Mouse (Mus musculus) kidney, postnatal 0 days (tissue): ENCODE measurements around the gene Plaur. TPM values are rescaled to one million over a fixed set of nuclear protein-coding genes. Genes with fewer than 3 reads are reported as not detected.
A peak's percentile ranks its signal among the peaks of the same experiment; 100 is the strongest.

Experiments
- ATAC-seq: fragments of 200-750 bp; cut with Nextera tagmentation; replicated peaks from 2 replicates; pipeline ENCODE4 v1.8.0; 2017; ENCODE audit warnings: low read depth, moderate number of reproducible peaks, moderate TSS enrichment, moderate library complexity; ENCODE audit not compliant: low FRiP score
- DNase-seq: peaks from one replicate; pipeline ENCODE4 v3.0.0-alpha.2; 2016; ENCODE audit warnings: low spot score
- H3K27ac ChIP-seq: fragments of 300-500 bp; sonication (generic); 2 replicates; pipeline ENCODE4 v1.5.1; 2014; ENCODE audit warnings: mild to moderate bottlenecking
- H3K27me3 ChIP-seq: fragments of 300-500 bp; sonication (generic); 2 replicates; pipeline ENCODE4 v1.6.1; 2014; ENCODE audit warnings: low read length, mixed read lengths; ENCODE audit not compliant: insufficient read depth
- H3K36me3 ChIP-seq: fragments of 300-500 bp; sonication (generic); 2 replicates; pipeline ENCODE4 v1.6.1; 2014; ENCODE audit warnings: low read length, mixed read lengths; ENCODE audit not compliant: insufficient read depth
- H3K4me1 ChIP-seq: fragments of 300-500 bp; sonication (generic); replicated peaks from 2 replicates; pipeline ENCODE4 v1.6.1; 2014; ENCODE audit warnings: antibody characterized with exemption, low read length, mixed read lengths; ENCODE audit not compliant: insufficient read depth
- H3K4me2 ChIP-seq: fragments of 300-500 bp; sonication (generic); 2 replicates; pipeline ENCODE4 v1.6.1; 2014; ENCODE audit warnings: mild to moderate bottlenecking, low read length, moderate library complexity, mixed read lengths
- H3K4me3 ChIP-seq: fragments of 300-500 bp; sonication (generic); replicated peaks from 2 replicates; pipeline ENCODE4 v1.5.1; 2014; ENCODE audit warnings: low read depth, low read length
- H3K9ac ChIP-seq: fragments of 300-500 bp; sonication (generic); 2 replicates; pipeline ENCODE4 v1.6.1; 2014; ENCODE audit warnings: low read depth, low read length
- H3K9me3 ChIP-seq: fragments of 300-500 bp; sonication (generic); replicated peaks from 2 replicates; pipeline ENCODE4 v1.6.1; 2016; ENCODE audit warnings: low read length, inconsistent platforms, mixed read lengths
- CTCF ChIP-seq: IDR thresholded peaks from 2 replicates; pipeline ENCODE4 v1.5.1; 2016; ENCODE audit warnings: antibody characterized with exemption, low read depth, mild to moderate bottlenecking, moderate library complexity
- WGBS: fragments of 180-500 bp; shearing (Covaris S2); extraction: QIAGEN DNeasy Blood & Tissue Kit; methylation state at CpG from one replicate; pipeline ENCODE4 v1.1.7; 2014; 5-methylcytosine and 5-hydroxymethylcytosine counted together
- polyA plus RNA-seq: library from polyadenylated mRNA; unstranded; fragments of >200 nt; fragmentation: Nextera tagmentation; extraction: Ambion mirVana; gene quantifications from 2 replicates; pipeline ENCODE4 v1.2.1, GENCODE M21; 2015

Gene Plaur
- polyA plus RNA-seq, 1 experiment from 2014 or later: 11.5 TPM

GRCm38 (mm10) chr7:24487403-24487802 lies 25.1 kb downstream of the Plaur start:
- WGBS: 43% methylated on average over 3 of the region's 3 CpGs
- Histone ChIP-seq H3K27me3 (no peaks in the 10 kb centered on the region), H3K4me2 (no peak overlapping the region), H3K4me3 (no peak overlapping the region), H3K27ac (no peak overlapping the region), H3K9me3 (no peaks in the 10 kb centered on the region), H3K36me3 (no peaks in the 10 kb centered on the region), H3K4me1 (no peaks in the 10 kb centered on the region), H3K9ac (no peak overlapping the region)
- DNase-seq (no peak), ATAC-seq (no peak; the same call in 1 of the 2 replicates)
- TF ChIP-seq CTCF: no peak

DNA sequence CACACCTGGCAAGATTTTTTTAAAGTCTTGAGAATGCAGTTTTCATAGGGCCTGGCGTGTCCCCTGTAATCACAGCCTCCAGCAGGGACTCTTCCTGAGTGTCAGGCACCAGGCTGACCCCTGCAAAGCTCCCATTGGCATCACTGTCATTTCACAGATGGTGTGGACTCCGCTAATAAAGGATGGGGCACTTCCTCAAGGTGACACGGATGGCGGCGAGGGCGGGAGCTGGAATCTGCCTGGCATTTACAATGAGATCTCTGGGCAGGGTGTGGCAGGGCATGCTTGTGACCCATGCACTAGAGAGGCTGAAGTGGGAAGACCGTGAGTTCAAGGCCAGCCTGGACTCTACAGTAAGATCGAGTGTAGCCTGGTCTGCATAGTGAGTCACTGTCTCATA lies 26.0 kb downstream of the Plaur start:
- TF ChIP-seq CTCF: no peak
- H3K9me3 ChIP-seq: no peaks in the 10 kb centered on the region
- no peak for ATAC-seq
- no peaks in the 10 kb centered on the region for H3K4me1 ChIP-seq
- no peak overlapping the region for H3K9ac ChIP-seq
- H3K4me3 ChIP-seq: no peak overlapping the region
- no peaks in the 10 kb centered on the region for H3K27me3 ChIP-seq
- H3K4me2 ChIP-seq: no peak overlapping the region
- H3K36me3 ChIP-seq: no peaks in the 10 kb centered on the region
- H3K27ac ChIP-seq: no peak overlapping the region
- WGBS: 85% methylated on average over 8 of the region's 8 CpGs
- DNase-seq: no peak

- no peak overlapping the region for H3K27ac ChIP-seq
- peak overlapping the region; percentile 26; the same call in 1 of the 2 replicates for H3K4me3 ChIP-seq
- no peaks in the 10 kb centered on the region for H3K9me3 ChIP-seq
- peaks cover 8% of the 10 kb centered on the region; the same call in 1 of the 2 replicates for H3K4me1 ChIP-seq
- peak overlapping the region; percentile 59 for H3K4me2 ChIP-seq
- no peaks in the 10 kb centered on the region for H3K36me3 ChIP-seq
- WGBS: 9% methylated on average over 43 of the region's 43 CpGs
- H3K27me3 ChIP-seq: 0 out of 2 replicates have a peak, but pooled peaks cover 11% of the 10 kb centered on the region
- DNase-seq (peak; percentile 70), ATAC-seq (peak; percentile 70)
- 0 out of 2 replicates have a peak overlapping the region, but pooled peaks have one; percentile 2 for H3K9ac ChIP-seq
- TF ChIP-seq CTCF: peak; percentile 10; the same call in 1 of the 2 replicates
Measured at GRCm38 (mm10) chr7:24499856-24500577, 37.7 kb downstream of the Plaur start.

DNA sequence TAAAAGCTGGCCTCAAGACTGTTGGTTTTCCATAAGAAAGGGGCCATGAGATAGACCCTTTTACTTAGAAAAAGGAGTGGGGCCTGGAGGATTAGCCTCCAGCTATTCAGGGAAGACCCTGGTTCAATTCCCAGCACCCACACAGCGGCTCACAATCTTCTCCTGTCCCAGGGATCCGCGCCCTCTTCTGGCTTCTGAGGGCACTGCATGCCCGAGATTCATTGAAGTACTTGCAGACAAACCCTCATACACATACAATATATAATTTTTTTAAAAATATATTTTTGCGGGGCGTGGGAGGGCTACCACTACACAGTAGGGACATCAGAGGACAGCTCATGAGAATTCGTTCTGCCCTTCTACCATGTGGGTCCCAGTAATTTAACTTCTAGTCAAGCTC lies 38.6 kb downstream of the Plaur start:
- 49% methylated on average over 7 of the region's 7 CpGs for WGBS
- TF ChIP-seq CTCF: peak; percentile 49
- no peak overlapping the region for H3K27ac ChIP-seq
- no peaks in the 10 kb centered on the region for H3K9me3 ChIP-seq
- H3K4me2 ChIP-seq: no peak overlapping the region
- H3K27me3 ChIP-seq: 0 out of 2 replicates have a peak, but pooled peaks cover 11% of the 10 kb centered on the region
- H3K9ac ChIP-seq: no peak overlapping the region
- peaks cover 8% of the 10 kb centered on the region; the same call in 1 of the 2 replicates for H3K4me1 ChIP-seq
- H3K4me3 ChIP-seq: no peak overlapping the region
- DNase-seq (no peak), ATAC-seq (no peak)
- H3K36me3 ChIP-seq: no peaks in the 10 kb centered on the region

- Histone ChIP-seq H3K27ac (no peak overlapping the region), H3K27me3 (0 out of 2 replicates have a peak, but pooled peaks cover 11% of the 10 kb centered on the region), H3K36me3 (no peaks in the 10 kb centered on the region), H3K4me2 (no peak overlapping the region), H3K4me3 (no peak overlapping the region), H3K9ac (no peak overlapping the region), H3K4me1 (peaks cover 8% of the 10 kb centered on the region; the same call in 1 of the 2 replicates), H3K9me3 (no peaks in the 10 kb centered on the region)
- WGBS: 64% methylated on average over 21 of the region's 21 CpGs
- ATAC-seq: no peak
- TF ChIP-seq CTCF: peak; percentile 35; the same call in 1 of the 2 replicates
- DNase-seq: no peak
Measured at GRCm38 (mm10) chr7:24501492-24501891, 39.2 kb downstream of the Plaur start.

- H3K27me3 ChIP-seq: 0 out of 2 replicates have a peak, but pooled peaks cover 8% of the 10 kb centered on the region
- H3K4me1 ChIP-seq: peaks cover 11% of the 10 kb centered on the region; the same call in 1 of the 2 replicates
- H3K4me3 ChIP-seq: no peak overlapping the region
- DNase-seq: no peak
- H3K9me3 ChIP-seq: no peaks in the 10 kb centered on the region
- H3K27ac ChIP-seq: no peak overlapping the region
- TF ChIP-seq CTCF: no peak
- ATAC-seq: no peak
- no peaks in the 10 kb centered on the region for H3K36me3 ChIP-seq
- H3K9ac ChIP-seq: no peak overlapping the region
- no peak overlapping the region for H3K4me2 ChIP-seq
- WGBS: 27% methylated on average over 9 of the region's 10 CpGs
Measured at GRCm38 (mm10) chr7:24504004-24504403, 41.7 kb downstream of the Plaur start.
